Mouse (Mus musculus) kidney, adult 2 months (tissue): ENCODE measurements around the gene Pik3ap1.

Source experiments
- CTCF ChIP-seq: fragments of 200-500 bp; conservative IDR thresholded peaks from 2 replicates; pipeline ENCODE4 v1.5.1; 2011; ENCODE audit warnings: low read depth, mild to moderate bottlenecking, control low read depth, low read length, moderate library complexity, mixed read lengths; ENCODE audit not compliant: insufficient read depth, insufficient read length
- POLR2A ChIP-seq: fragments of 200-500 bp; IDR thresholded peaks from one replicate; pipeline ENCODE4 v1.6.1; 2011; ENCODE audit warnings: low read depth, low read length, control low read depth

- TF ChIP-seq CTCF (no peak), POLR2A (no peak)
Observed at GRCm38 (mm10) chr19:41312027-41312426, 72.9 kb downstream of the Pik3ap1 start.
